Mouse (Mus musculus): ENCODE results near the gene Rhot1. TPM values are rescaled to one million over a fixed set of nuclear protein-coding genes. Genes with fewer than 3 reads are reported as not detected.

Gene Rhot1
- total and polyA plus RNA-seq, 2 experiments from 2014 or later, result 50.0 to 57.4 TPM

DNA sequence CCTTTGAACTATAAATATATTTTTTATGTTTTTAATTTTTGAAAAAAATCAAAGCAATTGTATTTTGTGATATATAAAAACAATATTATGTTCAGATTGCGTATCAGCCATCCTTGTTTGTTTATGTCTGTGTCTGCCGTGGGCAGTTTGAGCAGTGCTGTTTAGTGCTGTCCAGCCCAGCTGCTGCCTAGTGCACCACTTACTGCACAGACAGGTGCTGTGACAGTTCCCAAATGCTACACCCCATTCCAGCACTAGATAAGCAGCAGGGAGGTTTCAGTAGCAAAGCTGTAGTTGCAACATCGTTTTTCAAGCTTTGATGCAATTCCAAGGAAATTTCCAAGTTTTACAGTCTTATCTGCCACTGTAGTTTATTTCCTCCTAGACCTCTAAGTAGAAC, 28.5 kb downstream of the Rhot1 start:
- peaks cover 26% of the 10 kb centered on the region; the same call in 1 of the 2 replicates for H3K36me3 ChIP-seq (ENCODE audit: insufficient read depth, low read length)
- TF ChIP-seq CTCF (IDR thresholded peaks at IDR 0.05; ENCODE audit: low read depth), result no peak
- H3K4me1 ChIP-seq (ENCODE audit: insufficient read depth, low read length), result no peaks in the 10 kb centered on the region
- DNase-seq (ENCODE audit: low spot score) (no peak), ATAC-seq (no peak)
- no peak overlapping the region for H3K9ac ChIP-seq (replicated peaks; ENCODE audit: low read length)
- no peak overlapping the region for H3K4me2 ChIP-seq (ENCODE audit: low read depth, low read length)
- WGBS, result 89% methylated on average over 3 of the region's 3 CpGs
- H3K4me3 ChIP-seq (ENCODE audit: low read length), result no peak overlapping the region
- H3K27ac ChIP-seq, result no peak overlapping the region
- H3K9me3 ChIP-seq (ENCODE audit: low read length), result no peaks in the 10 kb centered on the region
- H3K27me3 ChIP-seq (ENCODE audit: insufficient read depth, low read length), result no peaks in the 10 kb centered on the region

DNA sequence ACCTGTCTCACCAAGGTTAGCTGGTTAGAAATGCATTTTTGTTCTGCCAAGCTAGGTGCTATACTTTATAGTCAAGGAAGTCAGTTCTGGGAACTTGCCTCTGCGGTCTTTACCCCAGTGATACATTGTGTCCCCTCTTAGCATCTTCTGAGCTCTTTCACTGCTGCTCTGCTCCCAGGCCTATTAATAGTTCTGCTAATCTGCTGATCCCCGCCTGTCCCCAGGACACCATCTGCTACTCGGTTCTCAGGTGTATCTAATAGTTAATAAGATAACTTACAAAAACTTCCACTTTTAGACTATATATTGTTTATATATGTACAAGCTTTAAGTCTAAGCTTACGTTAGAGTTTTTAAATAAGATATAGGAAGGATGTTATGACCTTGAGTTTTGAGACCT, 29.5 kb downstream of the Rhot1 start:
- Histone ChIP-seq H3K4me2 (ENCODE audit: low read depth, low read length) (no peak overlapping the region), H3K27me3 (ENCODE audit: insufficient read depth, low read length) (no peaks in the 10 kb centered on the region), H3K9me3 (ENCODE audit: low read length) (no peaks in the 10 kb centered on the region), H3K9ac (replicated peaks; ENCODE audit: low read length) (no peak overlapping the region), H3K4me3 (ENCODE audit: low read length) (no peak overlapping the region), H3K4me1 (ENCODE audit: insufficient read depth, low read length) (no peaks in the 10 kb centered on the region), H3K27ac (no peak overlapping the region), H3K36me3 (ENCODE audit: insufficient read depth, low read length) (peaks cover 29% of the 10 kb centered on the region)
- TF ChIP-seq CTCF (IDR thresholded peaks at IDR 0.05; ENCODE audit: low read depth), result no peak
- ATAC-seq, result no peak
- WGBS, result 92% methylated on average over 4 of the region's 4 CpGs
- DNase-seq (ENCODE audit: low spot score), result no peak

DNA sequence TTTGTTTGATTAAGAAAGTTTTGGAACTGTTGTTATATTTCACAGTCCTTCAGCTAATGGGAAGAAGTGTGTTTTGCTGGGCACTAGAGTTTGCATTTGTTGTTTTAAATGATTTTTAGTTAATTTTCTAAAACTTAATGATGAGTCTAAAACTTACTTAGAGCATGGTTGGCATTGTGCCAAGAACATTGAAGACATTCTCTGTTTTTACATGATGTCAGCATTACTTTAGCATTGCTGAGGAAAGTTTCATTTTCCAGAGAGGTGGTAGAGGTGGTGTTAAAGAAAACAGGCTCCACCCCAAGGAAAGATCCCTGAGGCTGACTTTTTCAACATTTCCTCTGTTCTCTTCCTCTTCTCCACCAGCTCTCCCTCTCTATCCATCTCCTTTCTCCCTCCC, 38.2 kb downstream of the Rhot1 start:
- no peaks in the 10 kb centered on the region for H3K4me1 ChIP-seq (ENCODE audit: insufficient read depth, low read length)
- H3K4me3 ChIP-seq (ENCODE audit: low read length), result no peak overlapping the region
- ATAC-seq (no peak), DNase-seq (ENCODE audit: low spot score) (peak; percentile 21)
- H3K27me3 ChIP-seq (ENCODE audit: insufficient read depth, low read length), result no peaks in the 10 kb centered on the region
- TF ChIP-seq CTCF (IDR thresholded peaks at IDR 0.05; ENCODE audit: low read depth), result no peak
- H3K9me3 ChIP-seq (ENCODE audit: low read length), result no peaks in the 10 kb centered on the region
- H3K9ac ChIP-seq (replicated peaks; ENCODE audit: low read length), result no peak overlapping the region
- H3K36me3 ChIP-seq (ENCODE audit: insufficient read depth, low read length), result peaks cover 44% of the 10 kb centered on the region
- no peak overlapping the region for H3K27ac ChIP-seq
- H3K4me2 ChIP-seq (ENCODE audit: low read depth, low read length), result no peak overlapping the region

DNA sequence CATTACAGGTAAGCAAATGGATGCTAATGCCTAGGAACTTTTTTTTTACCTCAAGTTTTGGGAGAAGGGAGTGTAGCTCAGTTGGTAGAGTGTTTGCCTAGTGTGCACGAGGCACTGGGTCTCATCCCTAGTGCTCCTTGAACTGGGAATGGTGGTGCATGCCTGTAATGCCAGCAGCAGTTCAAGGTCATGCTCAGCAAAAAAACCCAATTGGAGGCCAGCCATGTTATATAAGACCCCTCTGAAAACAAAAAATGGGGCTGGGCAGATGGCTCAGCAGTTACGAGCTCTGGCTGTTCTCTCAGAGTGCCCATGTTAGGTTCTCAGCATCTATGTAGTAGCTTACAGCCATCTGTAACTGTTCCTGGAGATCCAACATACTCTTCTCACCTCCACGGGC, 39.7 kb downstream of the Rhot1 start:
- Histone ChIP-seq H3K9me3 (ENCODE audit: low read length) (no peaks in the 10 kb centered on the region), H3K4me2 (ENCODE audit: low read depth, low read length) (no peak overlapping the region), H3K27me3 (ENCODE audit: insufficient read depth, low read length) (no peaks in the 10 kb centered on the region), H3K36me3 (ENCODE audit: insufficient read depth, low read length) (peaks cover 33% of the 10 kb centered on the region), H3K9ac (replicated peaks; ENCODE audit: low read length) (no peak overlapping the region), H3K4me1 (ENCODE audit: insufficient read depth, low read length) (no peaks in the 10 kb centered on the region), H3K4me3 (ENCODE audit: low read length) (no peak overlapping the region), H3K27ac (no peak overlapping the region)
- DNase-seq (ENCODE audit: low spot score) (no peak), ATAC-seq (no peak)
- WGBS, result 94% methylated on average over 3 of the region's 3 CpGs
- TF ChIP-seq CTCF (IDR thresholded peaks at IDR 0.05; ENCODE audit: low read depth), result no peak

DNA sequence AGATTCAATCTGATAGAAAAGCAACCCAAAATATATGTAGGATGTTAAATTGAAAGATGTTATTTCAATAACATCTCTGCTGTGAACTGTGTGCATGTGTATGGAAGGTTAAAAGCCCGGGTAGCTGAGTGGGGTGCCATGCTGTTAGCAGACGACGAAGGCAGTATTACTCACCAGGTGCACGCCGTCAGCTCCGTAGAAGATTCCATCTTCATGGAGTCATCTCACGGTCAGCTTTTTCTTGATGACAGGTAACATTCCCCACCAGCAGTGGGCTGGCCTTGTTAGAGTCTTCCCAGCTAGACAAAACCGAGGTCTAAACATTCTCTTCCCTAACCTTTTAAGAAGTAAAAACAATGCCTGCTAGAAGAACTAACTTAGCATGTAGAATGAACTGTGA, 55.3 kb downstream of the Rhot1 start:
- peaks cover 43% of the 10 kb centered on the region for H3K36me3 ChIP-seq (ENCODE audit: insufficient read depth, low read length)

DNA sequence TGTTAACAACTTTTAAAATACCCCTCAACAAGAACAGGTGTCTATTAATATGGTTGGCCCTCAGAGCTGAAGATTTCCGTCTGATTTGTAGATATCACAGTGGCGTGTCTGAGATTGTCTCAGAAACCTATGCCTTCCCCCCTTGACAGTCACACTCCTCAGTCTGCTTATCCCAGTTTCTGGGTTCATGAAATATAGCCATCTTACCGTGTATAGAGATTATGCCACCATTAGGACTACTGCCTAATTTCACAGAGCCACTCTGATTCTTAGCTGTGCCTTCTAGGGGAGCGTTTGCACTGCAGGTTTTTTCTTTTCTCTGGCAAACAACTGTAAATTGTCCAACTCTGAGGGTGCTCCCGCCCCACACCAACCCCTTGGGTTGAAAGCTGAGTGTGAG, 62.3 kb downstream of the Rhot1 start:
- Histone ChIP-seq H3K27ac (no peak overlapping the region), H3K9me3 (ENCODE audit: low read length) (no peaks in the 10 kb centered on the region), H3K4me3 (ENCODE audit: low read length) (no peak overlapping the region), H3K36me3 (ENCODE audit: insufficient read depth, low read length) (peaks cover 9% of the 10 kb centered on the region; the same call in 1 of the 2 replicates), H3K4me2 (ENCODE audit: low read depth, low read length) (no peak overlapping the region), H3K9ac (replicated peaks; ENCODE audit: low read length) (no peak overlapping the region), H3K4me1 (ENCODE audit: insufficient read depth, low read length) (no peaks in the 10 kb centered on the region), H3K27me3 (ENCODE audit: insufficient read depth, low read length) (no peaks in the 10 kb centered on the region)
- 80% methylated on average over 5 of the region's 5 CpGs for WGBS
- DNase-seq (ENCODE audit: low spot score), result no peak
- no peak for ATAC-seq
- TF ChIP-seq CTCF (IDR thresholded peaks at IDR 0.05; ENCODE audit: low read depth), result no peak

More for the DNA sequence above, 55.3 kb downstream of the Rhot1 start:
- WGBS, result 94% methylated on average over 8 of the region's 8 CpGs
- Histone ChIP-seq H3K4me3 (ENCODE audit: low read length) (no peak overlapping the region), H3K4me1 (ENCODE audit: insufficient read depth, low read length) (no peaks in the 10 kb centered on the region), H3K9ac (replicated peaks; ENCODE audit: low read length) (no peak overlapping the region), H3K4me2 (ENCODE audit: low read depth, low read length) (no peak overlapping the region), H3K9me3 (ENCODE audit: low read length) (no peaks in the 10 kb centered on the region), H3K27me3 (ENCODE audit: insufficient read depth, low read length) (no peaks in the 10 kb centered on the region), H3K27ac (no peak overlapping the region)
- DNase-seq (ENCODE audit: low spot score) (no peak), ATAC-seq (no peak)
- no peak for TF ChIP-seq CTCF (IDR thresholded peaks at IDR 0.05; ENCODE audit: low read depth)

DNA sequence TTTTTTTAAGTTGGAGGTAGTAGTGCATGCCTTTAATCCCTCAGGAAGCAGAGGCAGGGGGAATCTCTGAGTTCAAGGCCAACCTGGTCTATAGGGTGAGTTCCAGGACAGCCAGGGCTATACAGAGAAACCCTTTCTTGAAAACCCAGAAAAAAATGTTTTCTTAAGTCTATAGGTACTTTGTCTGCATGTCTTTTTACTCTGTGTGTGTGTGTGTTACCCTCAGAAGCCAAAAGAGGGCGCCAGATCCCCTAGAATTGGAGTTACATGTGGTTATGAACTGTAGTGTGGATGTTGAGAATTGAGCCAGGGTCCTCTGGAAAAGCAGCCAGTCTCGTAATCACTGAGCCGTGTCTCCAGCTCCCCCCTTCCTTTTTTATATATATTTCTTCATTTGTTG, 66.2 kb downstream of the Rhot1 start:
- Histone ChIP-seq H3K36me3 (ENCODE audit: insufficient read depth, low read length) (no peaks in the 10 kb centered on the region), H3K4me2 (ENCODE audit: low read depth, low read length) (no peak overlapping the region), H3K4me1 (ENCODE audit: insufficient read depth, low read length) (no peaks in the 10 kb centered on the region), H3K4me3 (ENCODE audit: low read length) (no peak overlapping the region), H3K9me3 (ENCODE audit: low read length) (no peaks in the 10 kb centered on the region), H3K27me3 (ENCODE audit: insufficient read depth, low read length) (no peaks in the 10 kb centered on the region), H3K9ac (replicated peaks; ENCODE audit: low read length) (no peak overlapping the region), H3K27ac (no peak overlapping the region)
- DNase-seq (ENCODE audit: low spot score) (no peak), ATAC-seq (no peak)
- TF ChIP-seq CTCF (IDR thresholded peaks at IDR 0.05; ENCODE audit: low read depth), result peak; percentile 25
- WGBS, result 56% methylated on average over 3 of the region's 3 CpGs

Data from hindbrain, postnatal 0 days (tissue).